Comparison of ENCODE assay signal across 10 mouse cellular contexts in the genomic region with DNA sequence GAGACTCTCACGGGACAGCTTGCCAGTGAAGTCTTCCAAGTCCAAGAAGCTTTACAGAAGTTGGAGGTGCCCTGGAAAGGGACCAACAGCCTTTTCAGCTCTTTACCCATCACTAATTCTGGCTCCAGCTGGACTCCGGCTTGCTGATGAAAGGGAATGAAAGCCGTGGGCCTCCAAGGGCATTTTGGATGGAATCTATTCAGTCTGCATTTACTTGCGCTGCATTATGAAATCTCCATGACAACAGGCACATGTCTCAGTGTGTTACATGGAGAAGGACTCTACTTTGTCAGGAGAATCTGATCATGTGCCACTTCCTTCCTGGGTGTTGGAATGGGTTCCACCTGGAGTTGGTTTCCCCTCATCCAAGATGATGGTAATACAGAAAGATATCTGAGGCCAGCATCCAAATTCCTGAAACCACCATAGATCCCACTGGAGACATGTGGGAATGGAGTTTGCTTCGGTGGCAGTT.
A peak's percentile ranks its signal among the peaks of the same experiment; 100 is the strongest.
DNase-seq lines count a peak whose midpoint lies in the region; ATAC-seq lines count a peak whose summit lies in the region.
"Had no signal": no experiment of that assay in that cellular context is flagged by ENCODE, and none has a peak within 500 bp of the region (broad histone marks: within the 10 kb centered on the region; RNA-seq: fewer than 3 reads in every experiment).

No protein-coding gene starts in this region.

- H3K27me3 ChIP-seq in lung, embryonic 15.5 days, result no peaks in the 10 kb centered on the region
- H3K27me3 ChIP-seq: embryonic facial prominence, embryonic 13.5 days had no signal

- no peak overlapping the region for H3K4me3 ChIP-seq in lung, embryonic 15.5 days
- H3K4me3 ChIP-seq: embryonic facial prominence, embryonic 13.5 days had no signal

- peak; percentile 70; the same call in 1 of the 2 replicates for ATAC-seq in lung, embryonic 15.5 days (ENCODE audit: borderline replicate concordance, extremely low read depth, low FRiP score, low TSS enrichment)

- H3K9me3 ChIP-seq in lung, embryonic 15.5 days, result no peaks in the 10 kb centered on the region
- H3K9me3 ChIP-seq: embryonic facial prominence, embryonic 13.5 days had no signal

- H3K9ac ChIP-seq in lung, embryonic 15.5 days, result no peak overlapping the region
- H3K9ac ChIP-seq: embryonic facial prominence, embryonic 13.5 days had no signal

- H3K36me3 ChIP-seq in lung, embryonic 15.5 days, result no peaks in the 10 kb centered on the region
- H3K36me3 ChIP-seq: embryonic facial prominence, embryonic 13.5 days had no signal

- peaks cover 4% of the 10 kb centered on the region; the same call in 1 of the 2 replicates for H3K4me1 ChIP-seq in lung, embryonic 15.5 days

- 46% methylated on average over 5 of the region's 5 CpGs for WGBS in lung, embryonic 15.5 days

- H3K27ac ChIP-seq in lung, embryonic 15.5 days, result 0 out of 2 replicates have a peak overlapping the region, but pooled peaks have one; percentile 8
- H3K27ac ChIP-seq: embryonic facial prominence, embryonic 13.5 days had no signal

- H3K4me2 ChIP-seq in lung, embryonic 15.5 days, result no peak overlapping the region
- H3K4me2 ChIP-seq: embryonic facial prominence, embryonic 13.5 days had no signal

- peak; percentile 8 for DNase-seq in heart, postnatal 4 days
- DNase-seq in heart, adult 8-10 months (ENCODE audit: low spot score), result no peak
- peak; percentile 6 to 36 for DNase-seq in frontal cortex, postnatal 36 days (ENCODE audit: low spot score in 2 of 2)
- DNase-seq in right cerebral cortex, adult 2 months (ENCODE audit: low spot score in 2 of 2), result peak; percentile 5 to 18
- DNase-seq in urinary bladder, adult 2 months (ENCODE audit: low spot score), result no peak
- no peak for DNase-seq in embryo, embryonic 9.5 days (ENCODE audit: extremely low spot score)
- no peak for DNase-seq in kidney, postnatal 14 days
- DNase-seq: adrenal gland, postnatal 25 days had no signal

Comparison
In these comparisons a context has a peak if more than half of its experiments do, and no peak if none do; other contexts are left out.
1. DNase-seq: peak in heart, postnatal 4 days (single experiment), frontal cortex, postnatal 36 days (2 of 2) and right cerebral cortex, adult 2 months (2 of 2); none in heart, adult 8-10 months (single experiment), urinary bladder, adult 2 months (single experiment), embryo, embryonic 9.5 days (single experiment) and kidney, postnatal 14 days (single experiment).